Mouse (Mus musculus) kidney, postnatal 0 days (tissue): ENCODE data around the gene Asic1. TPM values are rescaled to one million over a fixed set of nuclear protein-coding genes. Genes with fewer than 3 reads are reported as not detected.

ENCODE experiments used
- ATAC-seq: fragments of 200-750 bp; cut with Nextera tagmentation; replicated peaks from 2 replicates; pipeline ENCODE4 v1.8.0; 2017; ENCODE audit warnings: low read depth, moderate number of reproducible peaks, moderate TSS enrichment, moderate library complexity; ENCODE audit not compliant: low FRiP score
- DNase-seq: peaks from one replicate; pipeline ENCODE4 v3.0.0-alpha.2; 2016; ENCODE audit warnings: low spot score
- H3K27ac ChIP-seq: fragments of 300-500 bp; sonication (generic); 2 replicates; pipeline ENCODE4 v1.5.1; 2014; ENCODE audit warnings: mild to moderate bottlenecking
- H3K27me3 ChIP-seq: fragments of 300-500 bp; sonication (generic); 2 replicates; pipeline ENCODE4 v1.6.1; 2014; ENCODE audit warnings: low read length, mixed read lengths; ENCODE audit not compliant: insufficient read depth
- H3K36me3 ChIP-seq: fragments of 300-500 bp; sonication (generic); 2 replicates; pipeline ENCODE4 v1.6.1; 2014; ENCODE audit warnings: low read length, mixed read lengths; ENCODE audit not compliant: insufficient read depth
- H3K4me1 ChIP-seq: fragments of 300-500 bp; sonication (generic); replicated peaks from 2 replicates; pipeline ENCODE4 v1.6.1; 2014; ENCODE audit warnings: antibody characterized with exemption, low read length, mixed read lengths; ENCODE audit not compliant: insufficient read depth
- H3K4me2 ChIP-seq: fragments of 300-500 bp; sonication (generic); 2 replicates; pipeline ENCODE4 v1.6.1; 2014; ENCODE audit warnings: mild to moderate bottlenecking, low read length, moderate library complexity, mixed read lengths
- H3K4me3 ChIP-seq: fragments of 300-500 bp; sonication (generic); replicated peaks from 2 replicates; pipeline ENCODE4 v1.5.1; 2014; ENCODE audit warnings: low read depth, low read length
- H3K9ac ChIP-seq: fragments of 300-500 bp; sonication (generic); 2 replicates; pipeline ENCODE4 v1.6.1; 2014; ENCODE audit warnings: low read depth, low read length
- H3K9me3 ChIP-seq: fragments of 300-500 bp; sonication (generic); replicated peaks from 2 replicates; pipeline ENCODE4 v1.6.1; 2016; ENCODE audit warnings: low read length, inconsistent platforms, mixed read lengths
- CTCF ChIP-seq: IDR thresholded peaks from 2 replicates; pipeline ENCODE4 v1.5.1; 2016; ENCODE audit warnings: antibody characterized with exemption, low read depth, mild to moderate bottlenecking, moderate library complexity
- WGBS: fragments of 180-500 bp; shearing (Covaris S2); extraction: QIAGEN DNeasy Blood & Tissue Kit; methylation state at CpG from one replicate; pipeline ENCODE4 v1.1.7; 2014; 5-methylcytosine and 5-hydroxymethylcytosine counted together
- polyA plus RNA-seq: library from polyadenylated mRNA; unstranded; fragments of >200 nt; fragmentation: Nextera tagmentation; extraction: Ambion mirVana; gene quantifications from 2 replicates; pipeline ENCODE4 v1.2.1, GENCODE M21; 2015

The Asic1 gene
- polyA plus RNA-seq, 1 experiment from 2014 or later: 1.1 TPM

GRCm38 (mm10) chr15:99679008-99679407, 8.8 kb downstream of the Asic1 start:
- H3K27me3 ChIP-seq: no peaks in the 10 kb centered on the region
- whole genome bisulfite sequencing: 55% methylated on average over 7 of the region's 7 CpGs

DNA sequence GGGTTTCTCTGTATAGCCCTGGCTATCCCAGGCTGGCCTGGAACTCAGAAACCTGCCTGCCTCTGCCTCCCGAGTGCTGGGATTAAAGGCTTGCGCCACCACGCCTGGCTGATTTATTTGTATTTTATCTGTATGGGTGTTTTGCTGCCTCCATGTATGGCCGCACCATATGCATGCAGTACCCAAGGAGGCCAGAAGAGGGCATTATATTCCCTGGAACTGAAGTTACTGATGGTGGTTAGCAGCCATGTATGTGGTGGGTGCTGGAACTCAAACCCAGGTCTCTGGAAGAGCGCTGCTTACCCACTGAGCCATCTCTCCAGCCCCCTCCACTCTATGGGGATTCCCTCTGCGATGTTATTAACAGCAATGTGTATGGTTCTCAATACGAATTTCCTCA, 12.7 kb downstream of the Asic1 start:
- Histone ChIP-seq H3K4me2 (no peak overlapping the region), H3K27ac (no peak overlapping the region), H3K9me3 (no peaks in the 10 kb centered on the region), H3K27me3 (no peaks in the 10 kb centered on the region), H3K4me1 (no peaks in the 10 kb centered on the region), H3K9ac (no peak overlapping the region), H3K4me3 (no peak overlapping the region), H3K36me3 (no peaks in the 10 kb centered on the region)
- no peak for DNase-seq
- TF ChIP-seq CTCF: peak; percentile 50
- 91% methylated on average over 7 of the region's 7 CpGs for whole genome bisulfite sequencing
- no peak for ATAC-seq

More at GRCm38 (mm10) chr15:99679008-99679407, 8.8 kb downstream of the Asic1 start:
- no peak overlapping the region for H3K27ac ChIP-seq
- H3K4me1 ChIP-seq: no peaks in the 10 kb centered on the region
- H3K36me3 ChIP-seq: no peaks in the 10 kb centered on the region
- no peaks in the 10 kb centered on the region for H3K9me3 ChIP-seq
- no peak overlapping the region for H3K4me2 ChIP-seq
- DNase-seq (no peak), ATAC-seq (no peak)
- H3K4me3 ChIP-seq: no peak overlapping the region
- TF ChIP-seq CTCF: no peak
- no peak overlapping the region for H3K9ac ChIP-seq

- H3K9me3 ChIP-seq: no peaks in the 10 kb centered on the region
- no peaks in the 10 kb centered on the region for H3K27me3 ChIP-seq
- TF ChIP-seq CTCF: no peak
- DNase-seq: no peak
- WGBS: 89% methylated on average over 5 of the region's 5 CpGs
- no peaks in the 10 kb centered on the region for H3K36me3 ChIP-seq
- no peak overlapping the region for H3K4me2 ChIP-seq
- ATAC-seq: no peak
- no peaks in the 10 kb centered on the region for H3K4me1 ChIP-seq
- no peak overlapping the region for H3K27ac ChIP-seq
- H3K9ac ChIP-seq: no peak overlapping the region
- H3K4me3 ChIP-seq: no peak overlapping the region
Measured at GRCm38 (mm10) chr15:99684156-99684555, 14.0 kb downstream of the Asic1 start.

GRCm38 (mm10) chr15:99688712-99689111, 18.5 kb downstream of the Asic1 start:
- DNase-seq (peak; percentile 92), ATAC-seq (no peak)
- Histone ChIP-seq H3K27me3 (no peaks in the 10 kb centered on the region), H3K9me3 (no peaks in the 10 kb centered on the region), H3K4me1 (no peaks in the 10 kb centered on the region), H3K27ac (no peak overlapping the region), H3K9ac (no peak overlapping the region), H3K4me2 (no peak overlapping the region), H3K36me3 (no peaks in the 10 kb centered on the region), H3K4me3 (no peak overlapping the region)
- peak; percentile 93 for TF ChIP-seq CTCF
- WGBS: 4% methylated on average over 4 of the region's 4 CpGs

DNA sequence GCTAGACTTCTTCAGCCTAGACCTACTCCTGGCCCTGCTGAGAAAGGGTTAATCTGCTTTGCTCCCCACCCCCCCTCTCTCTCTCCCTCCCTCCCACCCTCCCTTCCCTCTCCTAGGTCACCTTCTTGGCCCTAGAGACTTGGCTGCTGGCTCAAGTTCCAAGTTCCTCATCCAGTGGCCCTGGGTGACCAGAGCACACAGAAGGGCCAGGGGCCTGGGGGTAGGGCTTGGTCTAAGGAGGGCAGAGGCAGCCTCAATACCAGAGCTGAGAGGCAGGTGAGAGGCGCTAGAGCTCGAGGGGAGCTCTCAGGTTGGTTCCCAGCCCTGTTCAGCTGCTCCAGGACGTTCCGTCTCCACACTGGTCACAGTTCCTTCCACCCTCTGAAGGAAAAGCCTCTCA, 20.8 kb downstream of the Asic1 start:
- whole genome bisulfite sequencing: 22% methylated on average over 4 of the region's 4 CpGs
- no peak overlapping the region for H3K4me3 ChIP-seq

GRCm38 (mm10) chr15:99691976-99692375, 21.8 kb downstream of the Asic1 start:
- Histone ChIP-seq H3K4me2 (no peak overlapping the region), H3K4me1 (no peaks in the 10 kb centered on the region), H3K4me3 (no peak overlapping the region), H3K9me3 (no peaks in the 10 kb centered on the region), H3K36me3 (no peaks in the 10 kb centered on the region), H3K9ac (no peak overlapping the region), H3K27ac (no peak overlapping the region), H3K27me3 (no peaks in the 10 kb centered on the region)
- DNase-seq: no peak
- WGBS: 45% methylated on average over 9 of the region's 9 CpGs
- TF ChIP-seq CTCF: no peak
- no peak for ATAC-seq

More for the DNA sequence above, 20.8 kb downstream of the Asic1 start:
- Histone ChIP-seq H3K4me1 (no peaks in the 10 kb centered on the region), H3K27ac (no peak overlapping the region), H3K27me3 (no peaks in the 10 kb centered on the region), H3K9ac (no peak overlapping the region), H3K36me3 (no peaks in the 10 kb centered on the region), H3K4me2 (no peak overlapping the region), H3K9me3 (no peaks in the 10 kb centered on the region)
- no peak for ATAC-seq
- no peak for DNase-seq
- TF ChIP-seq CTCF: no peak

DNA sequence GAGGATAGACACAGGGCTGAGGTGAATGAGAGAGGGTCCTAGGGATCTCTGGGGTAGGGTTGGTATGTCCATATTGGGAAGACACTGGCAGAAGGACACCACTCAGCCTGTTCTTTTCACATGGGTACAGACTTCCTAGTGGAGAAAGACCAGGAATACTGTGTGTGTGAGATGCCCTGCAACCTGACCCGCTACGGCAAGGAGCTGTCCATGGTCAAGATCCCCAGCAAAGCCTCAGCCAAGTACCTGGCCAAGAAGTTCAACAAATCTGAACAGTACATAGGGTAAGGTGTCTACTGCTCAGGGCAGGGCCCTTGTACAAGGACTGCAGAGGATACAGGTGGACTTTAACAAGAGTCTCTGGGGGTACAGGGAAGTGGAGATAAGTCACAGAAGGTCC, 27.1 kb downstream of the Asic1 start:
- ATAC-seq: no peak
- no peak overlapping the region for H3K4me3 ChIP-seq
- H3K4me1 ChIP-seq: peaks cover 12% of the 10 kb centered on the region; the same call in 1 of the 2 replicates
- H3K4me2 ChIP-seq: no peak overlapping the region
- peak; percentile 46 for DNase-seq
- no peak overlapping the region for H3K9ac ChIP-seq
- no peaks in the 10 kb centered on the region for H3K36me3 ChIP-seq
- H3K9me3 ChIP-seq: no peaks in the 10 kb centered on the region
- no peaks in the 10 kb centered on the region for H3K27me3 ChIP-seq
- WGBS: 5% methylated on average over 2 of the region's 2 CpGs
- H3K27ac ChIP-seq: no peak overlapping the region
- no peak for TF ChIP-seq CTCF
